Mouse (Mus musculus): Measurements from ENCODE around the gene Txndc2. TPM values are rescaled to one million over a fixed set of nuclear protein-coding genes. Genes with fewer than 3 reads are reported as not detected.

Gene Txndc2
- total and polyA plus RNA-seq, 2 experiments from 2014 or later = 0.16 TPM; not detected in 1

GRCm38 (mm10) chr17:65597857-65598486 is 44.0 kb downstream of the Txndc2 start:
- no peak for TF ChIP-seq CTCF (IDR thresholded peaks at IDR 0.05; ENCODE audit: low read depth)
- no peak for TF ChIP-seq EP300 (IDR thresholded peaks at IDR 0.05; ENCODE audit: low read depth)
- DNase-seq (ENCODE audit: low spot score) = no peak
- ATAC-seq (ENCODE audit: insufficient read depth, low read depth) = no peak
- WGBS = 45% methylated on average over 3 of the region's 3 CpGs
- H3K27ac ChIP-seq (ENCODE audit: low read depth) = no peak overlapping the region
- peaks cover under 1% of the 10 kb centered on the region for H3K36me3 ChIP-seq (replicated peaks; ENCODE audit: control insufficient read depth, insufficient read depth, low read length)
- H3K9me3 ChIP-seq (replicated peaks; ENCODE audit: control insufficient read depth, low read length) = no peaks in the 10 kb centered on the region
- H3K4me2 ChIP-seq (ENCODE audit: low read depth, low read length) = no peak overlapping the region
- H3K9ac ChIP-seq (replicated peaks; ENCODE audit: low read depth, low read length) = no peak overlapping the region
- no peak overlapping the region for H3K4me3 ChIP-seq (ENCODE audit: low read depth, low read length)
- H3K4me1 ChIP-seq (ENCODE audit: control insufficient read depth, insufficient read depth) = peaks cover 19% of the 10 kb centered on the region
- no peaks in the 10 kb centered on the region for H3K27me3 ChIP-seq (ENCODE audit: control insufficient read depth, insufficient read depth, low read length)

GRCm38 (mm10) chr17:65594687-65595086 is 47.3 kb downstream of the Txndc2 start:
- no peak overlapping the region for H3K27ac ChIP-seq (ENCODE audit: low read depth)
- no peak overlapping the region for H3K4me2 ChIP-seq (ENCODE audit: low read depth, low read length)
- TF ChIP-seq EP300 (IDR thresholded peaks at IDR 0.05; ENCODE audit: low read depth) (no peak), CTCF (IDR thresholded peaks at IDR 0.05; ENCODE audit: low read depth) (no peak)
- DNase-seq (ENCODE audit: low spot score) = no peak
- no peak for ATAC-seq (ENCODE audit: insufficient read depth, low read depth)
- peaks cover 14% of the 10 kb centered on the region for H3K4me1 ChIP-seq (ENCODE audit: control insufficient read depth, insufficient read depth)
- H3K27me3 ChIP-seq (ENCODE audit: control insufficient read depth, insufficient read depth, low read length) = no peaks in the 10 kb centered on the region
- H3K9me3 ChIP-seq (replicated peaks; ENCODE audit: control insufficient read depth, low read length) = no peaks in the 10 kb centered on the region
- H3K9ac ChIP-seq (replicated peaks; ENCODE audit: low read depth, low read length) = no peak overlapping the region
- H3K4me3 ChIP-seq (ENCODE audit: low read depth, low read length) = no peak overlapping the region
- H3K36me3 ChIP-seq (replicated peaks; ENCODE audit: control insufficient read depth, insufficient read depth, low read length) = peaks cover 17% of the 10 kb centered on the region
- 83% methylated on average over 8 of the region's 8 CpGs for WGBS

Other genes starting within 250 kb of the Txndc2 start
- gene Tmem232, start 101.4 kb downstream of the Txndc2 start, total RNA-seq (2014; rRNA removed; ENCODE audit: low replicate concordance) = not detected in 2 replicates
- gene Tmem232, start 101.4 kb downstream of the Txndc2 start, polyA plus RNA-seq (2015; fragmentation: Nextera tagmentation; extraction: Ambion mirVana) = 0.18 and 0.23 TPM in 2 replicates
- 49.8 and 79.9 TPM in 2 replicates for gene Vapa, start 28.6 kb downstream of the Txndc2 start, total RNA-seq (2014; rRNA removed; ENCODE audit: low replicate concordance)
- gene Vapa, start 28.6 kb downstream of the Txndc2 start, polyA plus RNA-seq (2015; fragmentation: Nextera tagmentation; extraction: Ambion mirVana) = 139 and 144 TPM in 2 replicates
- gene Rab31, start 130.6 kb upstream of the Txndc2 start, total RNA-seq (2014; rRNA removed; ENCODE audit: low replicate concordance) = 38.1 and 44.1 TPM in 2 replicates
- gene Rab31, start 130.6 kb upstream of the Txndc2 start, polyA plus RNA-seq (2015; fragmentation: Nextera tagmentation; extraction: Ambion mirVana) = 20.7 and 22.5 TPM in 2 replicates
- 29.2 and 52.4 TPM in 2 replicates for gene Ppp4r1, start 140.4 kb upstream of the Txndc2 start, total RNA-seq (2014; rRNA removed; ENCODE audit: low replicate concordance)
- gene Ppp4r1, start 140.4 kb upstream of the Txndc2 start, polyA plus RNA-seq (2015; fragmentation: Nextera tagmentation; extraction: Ambion mirVana) = 19.5 and 22.0 TPM in 2 replicates
- 37.9 and 38.6 TPM in 2 replicates for gene Ralbp1, start 243.6 kb upstream of the Txndc2 start, total RNA-seq (2014; rRNA removed; ENCODE audit: low replicate concordance)
- gene Ralbp1, start 243.6 kb upstream of the Txndc2 start, polyA plus RNA-seq (2015; fragmentation: Nextera tagmentation; extraction: Ambion mirVana) = 39.0 and 45.8 TPM in 2 replicates

Data from heart, postnatal 0 days (tissue).